Mouse (Mus musculus) gastrocnemius, adult 18-20 months (tissue): ENCODE measurements around the gene Mdc1. TPM values are rescaled to one million over a fixed set of nuclear protein-coding genes. Genes with fewer than 3 reads are reported as not detected.
A peak's percentile ranks its signal among the peaks of the same experiment; 100 is the strongest.

Source experiments
- DNase-seq: peaks from one replicate; pipeline ENCODE4 v3.0.0; 2021; ENCODE audit warnings: low spot score
- microRNA-seq: library from miRNA; unstranded; fragments of <30 nt; microRNA quantifications from one replicate; pipeline ENCODE4 v1.2.0, GENCODE M21; 2021
- total RNA-seq, 2 experiments: library from RNA; stranded (reverse); gene quantifications; 2 replicates each; pipeline ENCODE4 v1.2.3; 2021

Mdc1 gene
- total RNA-seq, 2 experiments from 2014 or later, result 4.2 to 6.7 TPM

- peak; percentile 96 for DNase-seq
These were observed 38.1 kb downstream of the Mdc1 start, which contains the start of gene Dhx16 for GRCm38 (mm10) chr17:35879245-35880057. Dhx16 (plus strand) TSS chr17:35879819.

GRCm38 (mm10) chr17:35882924-35883323, 41.6 kb downstream of the Mdc1 start:
- DNase-seq, result no peak

GRCm38 (mm10) chr17:35883777-35884176, 42.5 kb downstream of the Mdc1 start:
- DNase-seq, result no peak

- no peak for DNase-seq
These were observed 46.4 kb downstream of the Mdc1 start for GRCm38 (mm10) chr17:35887725-35888124.

- DNase-seq, result peak; percentile 90
These were observed 55.7 kb downstream of the Mdc1 start, which contains the start of gene 2310061I04Rik for GRCm38 (mm10) chr17:35896781-35897643. 2310061I04Rik (minus strand) TSS chr17:35897431.

GRCm38 (mm10) chr17:35897644-35898573, 56.6 kb downstream of the Mdc1 start:
- no peak for DNase-seq

GRCm38 (mm10) chr17:35900636-35901035, 59.3 kb downstream of the Mdc1 start:
- no peak for DNase-seq

GRCm38 (mm10) chr17:35903343-35903991, 62.2 kb downstream of the Mdc1 start:
- no peak for DNase-seq

- no peak for DNase-seq
These were observed 62.7 kb downstream of the Mdc1 start for GRCm38 (mm10) chr17:35903992-35904355.

- no peak for DNase-seq
These were observed 64.3 kb downstream of the Mdc1 start for GRCm38 (mm10) chr17:35905587-35905986.

GRCm38 (mm10) chr17:35907609-35908008, 66.3 kb downstream of the Mdc1 start:
- no peak for DNase-seq

Small RNAs within 50 kb of the gene (microRNA-seq; reads per million reads assigned to microRNA genes)
- gene Gm28033, result not detected

Other genes starting within 250 kb of the Mdc1 start
- gene Sfta2, start 240.0 kb upstream of the Mdc1 start, total RNA-seq, result not detected
- gene Gm9573, start 214.9 kb upstream of the Mdc1 start, total RNA-seq, result not detected
- not detected for gene Mucl3, start 197.8 kb upstream of the Mdc1 start, total RNA-seq
- 10 to 100 TPM in 1 of 2 experiments, 1 to 10 TPM in 1; 9.8 to 13.7 TPM for gene Vars2, start 173.9 kb upstream of the Mdc1 start, total RNA-seq
- 10 to 100 TPM; 17.7 to 18.9 TPM for gene Gtf2h4, start 167.8 kb upstream of the Mdc1 start, total RNA-seq
- 10 to 100 TPM; 12.4 to 17.1 TPM for gene Ddr1, start 136.9 kb upstream of the Mdc1 start, total RNA-seq
- 1 to 10 TPM; 7.1 to 8.0 TPM for gene Ier3, start 19.8 kb upstream of the Mdc1 start, total RNA-seq
- gene Flot1, start 18.3 kb upstream of the Mdc1 start, total RNA-seq, result 10 to 100 TPM; 58.1 to 61.3 TPM
- 10 to 100 TPM; 25.7 to 34.7 TPM for gene Tubb5, start 3.2 kb upstream of the Mdc1 start, total RNA-seq
- gene Nrm, start 19.8 kb downstream of the Mdc1 start, total RNA-seq, result 1 to 10 TPM in 1 of 2 experiments, under 1 TPM in 1; 0.68 to 1.5 TPM
- 1 to 10 TPM; 4.1 to 5.8 TPM for gene Ppp1r18, start 24.1 kb downstream of the Mdc1 start, total RNA-seq
- 10 to 100 TPM; 11.7 to 14.1 TPM for gene Dhx16, start 38.3 kb downstream of the Mdc1 start, total RNA-seq
- gene 2310061I04Rik, start 55.9 kb downstream of the Mdc1 start, total RNA-seq, result 10 to 100 TPM; 78.6 to 79.3 TPM
- gene Atat1, start 68.6 kb downstream of the Mdc1 start, total RNA-seq, result 1 to 10 TPM; 3.9 to 4.8 TPM
- 10 to 100 TPM; 61.6 to 62.4 TPM for gene Mrps18b, start 74.9 kb downstream of the Mdc1 start, total RNA-seq
- 10 to 100 TPM; 23.2 to 43.9 TPM for gene Ppp1r10, start 74.9 kb downstream of the Mdc1 start, total RNA-seq
- gene Abcf1, start 128.2 kb downstream of the Mdc1 start, total RNA-seq, result 10 to 100 TPM; 73.4 to 74.3 TPM
- 10 to 100 TPM; 20.2 to 26.0 TPM for gene Gnl1, start 138.3 kb downstream of the Mdc1 start, total RNA-seq
- 1 to 10 TPM; 2.1 to 3.2 TPM for gene Prr3, start 138.7 kb downstream of the Mdc1 start, total RNA-seq
- 1 to 10 TPM in 1 of 2 experiments, under 1 TPM in 1; 0.98 to 1.5 TPM for gene H2-T24, start 179.0 kb downstream of the Mdc1 start, total RNA-seq
- 1 to 10 TPM; 7.0 to 9.4 TPM for gene H2-T23, start 191.3 kb downstream of the Mdc1 start, total RNA-seq
- 10 to 100 TPM in 1 of 2 experiments, 1 to 10 TPM in 1; 7.9 to 15.7 TPM for gene H2-T22, start 201.2 kb downstream of the Mdc1 start, total RNA-seq
- not detected for gene Gm6034, start 201.4 kb downstream of the Mdc1 start, total RNA-seq
- gene Gm11127, start 216.9 kb downstream of the Mdc1 start, total RNA-seq, result 1 to 10 TPM; 1.4 to 3.2 TPM